Mouse (Mus musculus) ES-Bruce4 (cell line): ENCODE data around the gene Sbds. TPM values are rescaled to one million over a fixed set of nuclear protein-coding genes. Genes with fewer than 3 reads are reported as not detected.

Experiments used
- H3K27ac ChIP-seq: 2 replicates; pipeline ENCODE4 v1.5.1; 2012; ENCODE audit warnings: low read length, inconsistent platforms; ENCODE audit not compliant: insufficient read depth
- H3K27me3 ChIP-seq: 2 replicates; pipeline ENCODE4 v1.6.1; 2012; ENCODE audit warnings: mild to moderate bottlenecking, low read length, inconsistent platforms; ENCODE audit not compliant: control insufficient read depth, poor library complexity, insufficient read depth, severe bottlenecking
- H3K36me3 ChIP-seq: 2 replicates; pipeline ENCODE4 v1.6.1; 2012; ENCODE audit warnings: inconsistent platforms, mild to moderate bottlenecking, low read length, moderate library complexity; ENCODE audit not compliant: control insufficient read depth, poor library complexity, insufficient read depth, severe bottlenecking
- H3K4me1 ChIP-seq: one replicate; pipeline ENCODE4 v1.8.1; 2011; ENCODE audit warnings: low read length; ENCODE audit not compliant: control insufficient read depth, insufficient read depth
- H3K4me3 ChIP-seq: 2 replicates; pipeline ENCODE4 v1.5.1; 2011; ENCODE audit warnings: low read depth, mild to moderate bottlenecking, low read length
- H3K9ac ChIP-seq: 2 replicates; pipeline ENCODE4 v1.6.1; 2012; ENCODE audit warnings: low read depth, mild to moderate bottlenecking, inconsistent platforms; ENCODE audit not compliant: poor library complexity, severe bottlenecking
- H3K9me3 ChIP-seq: replicated peaks from 2 replicates; pipeline ENCODE4 v1.6.1; 2012; ENCODE audit warnings: mild to moderate bottlenecking, low read length, inconsistent platforms; ENCODE audit not compliant: control insufficient read depth, poor library complexity, insufficient read depth, severe bottlenecking
- CTCF ChIP-seq: IDR thresholded peaks from one replicate; pipeline ENCODE4 v1.8.1; 2011; ENCODE audit warnings: low read depth, low read length
- EP300 ChIP-seq: IDR thresholded peaks from 2 replicates; pipeline ENCODE4 v1.6.1; 2011; ENCODE audit warnings: low read depth, low read length; ENCODE audit not compliant: insufficient read depth
- POLR2A ChIP-seq: IDR thresholded peaks from one replicate; pipeline ENCODE4 v1.8.1; 2011; ENCODE audit warnings: low read length; ENCODE audit not compliant: insufficient read depth
- polyA plus RNA-seq: library from polyadenylated mRNA; stranded (reverse); fragments of >200 nt; gene quantifications from 2 replicates; pipeline ENCODE4 v1.2.4, GENCODE M21; 2011; ENCODE audit warnings: low read depth; ENCODE audit not compliant: missing spikeins, insufficient read depth, insufficient read length

The Sbds gene
- polyA plus RNA-seq, 1 experiment: 66.8 TPM

- no peaks in the 10 kb centered on the region for H3K9me3 ChIP-seq
- H3K36me3 ChIP-seq: no peaks in the 10 kb centered on the region
- TF ChIP-seq CTCF (no peak), POLR2A (no peak), EP300 (no peak)
- no peak overlapping the region for H3K27ac ChIP-seq
- no peaks in the 10 kb centered on the region for H3K27me3 ChIP-seq
- H3K9ac ChIP-seq: no peak overlapping the region
- H3K4me1 ChIP-seq: no peaks in the 10 kb centered on the region
- H3K4me3 ChIP-seq: no peak overlapping the region
These were observed 37.9 kb downstream of the Sbds start for GRCm38 (mm10) chr5:130217406-130217805.

DNA sequence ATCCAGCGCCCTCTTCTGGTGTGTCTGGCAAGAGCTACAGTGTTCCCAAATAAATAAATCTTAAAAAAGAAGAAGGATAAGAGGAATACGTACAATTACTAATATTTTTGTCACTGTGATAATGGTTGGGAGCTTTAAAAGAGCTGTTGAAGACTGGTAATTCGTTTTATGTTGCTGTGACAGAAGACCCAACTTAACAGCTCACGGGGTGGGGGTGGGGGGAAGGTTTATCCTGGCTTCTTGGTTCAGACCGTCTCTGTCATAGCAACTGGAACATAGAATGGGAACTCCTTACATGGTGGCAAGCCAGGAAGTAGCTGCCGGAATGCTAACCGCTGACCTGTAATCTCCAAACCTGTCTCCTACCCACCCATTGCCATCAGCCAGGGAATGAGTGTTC, 38.5 kb downstream of the Sbds start, which contains the start of gene Tmem248:
Gene Tmem248, plus strand, starts transcription at position 301 of the 400 bp plus-strand sequence.
- Histone ChIP-seq H3K27ac (no peak within 1 kb of the TSS), H3K27me3 (no peaks in the 10 kb centered on the region), H3K9ac (no peak within 1 kb of the TSS), H3K4me3 (no peak within 1 kb of the TSS), H3K36me3 (peaks cover 3% of the 10 kb centered on the region; the same call in 1 of the 2 replicates), H3K4me1 (no peaks in the 10 kb centered on the region), H3K9me3 (no peaks in the 10 kb centered on the region)
- TF ChIP-seq POLR2A (no peak), EP300 (no peak), CTCF (no peak)

GRCm38 (mm10) chr5:130212956-130213355, 42.4 kb downstream of the Sbds start:
- no peaks in the 10 kb centered on the region for H3K27me3 ChIP-seq
- no peak overlapping the region for H3K27ac ChIP-seq
- no peak overlapping the region for H3K4me3 ChIP-seq
- peaks cover 8% of the 10 kb centered on the region; the same call in 1 of the 2 replicates for H3K36me3 ChIP-seq
- TF ChIP-seq CTCF (no peak), POLR2A (no peak), EP300 (no peak)
- no peak overlapping the region for H3K9ac ChIP-seq
- no peaks in the 10 kb centered on the region for H3K4me1 ChIP-seq
- H3K9me3 ChIP-seq: no peaks in the 10 kb centered on the region

GRCm38 (mm10) chr5:130207299-130207698, 48.0 kb downstream of the Sbds start:
- Histone ChIP-seq H3K27me3 (no peaks in the 10 kb centered on the region), H3K9me3 (no peaks in the 10 kb centered on the region), H3K36me3 (peaks cover 8% of the 10 kb centered on the region; the same call in 1 of the 2 replicates), H3K9ac (no peak overlapping the region), H3K27ac (no peak overlapping the region), H3K4me3 (no peak overlapping the region), H3K4me1 (no peaks in the 10 kb centered on the region)
- no peak for TF ChIP-seq POLR2A
- TF ChIP-seq CTCF: no peak
- no peak for TF ChIP-seq EP300

DNA sequence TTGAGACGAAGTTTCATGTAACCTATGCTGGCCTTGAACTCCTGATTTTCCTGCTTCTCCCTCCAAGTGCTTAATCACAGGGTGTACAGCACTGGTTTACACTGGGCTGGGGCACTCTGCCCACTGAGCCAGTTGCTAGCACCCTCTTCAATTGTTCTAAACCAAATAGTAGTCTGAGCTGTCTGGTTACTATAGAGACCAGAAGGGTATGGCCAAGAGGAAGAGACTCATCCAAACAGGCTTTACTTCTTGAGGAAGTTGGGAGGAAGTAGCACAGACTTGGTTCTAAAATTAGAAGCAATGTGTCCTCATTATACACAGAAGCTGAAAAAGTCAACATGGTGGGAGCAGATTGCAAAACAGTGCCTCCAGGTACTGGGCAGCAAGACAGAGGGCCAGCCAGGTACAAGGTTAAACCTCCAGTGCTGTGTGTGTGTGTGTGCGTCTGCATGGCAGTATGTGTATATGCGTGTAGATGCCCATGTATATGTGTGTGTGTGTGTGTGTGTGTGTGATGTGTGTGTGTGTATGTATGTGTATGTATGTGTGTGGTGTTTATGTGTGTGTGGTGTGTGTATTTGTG, 49.8 kb downstream of the Sbds start:
- Histone ChIP-seq H3K36me3 (0 out of 2 replicates have a peak, but pooled peaks cover 4% of the 10 kb centered on the region), H3K27ac (no peak overlapping the region), H3K9ac (no peak overlapping the region), H3K4me1 (no peaks in the 10 kb centered on the region), H3K9me3 (no peaks in the 10 kb centered on the region), H3K27me3 (no peaks in the 10 kb centered on the region), H3K4me3 (no peak overlapping the region)
- TF ChIP-seq CTCF (no peak), EP300 (no peak), POLR2A (no peak)

DNA sequence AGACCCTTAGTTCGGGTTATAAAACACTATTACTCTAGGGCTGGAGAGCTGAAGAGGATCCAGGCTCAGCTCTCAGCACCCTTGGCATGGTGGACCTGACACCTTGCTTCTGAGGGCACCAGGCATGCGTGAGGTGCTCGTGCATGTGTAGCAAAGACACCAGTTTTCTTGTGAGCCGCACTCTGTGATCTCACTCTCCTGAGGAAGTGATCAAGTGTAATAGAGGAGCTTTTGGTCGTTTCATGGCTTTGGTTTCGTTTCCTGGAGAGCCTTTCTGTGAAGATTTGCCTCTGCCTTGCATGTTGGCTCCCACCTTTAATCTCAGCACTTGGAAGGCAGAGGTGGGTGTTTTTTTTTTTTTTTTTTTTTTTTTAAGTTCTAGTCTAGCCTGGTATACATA, 50.8 kb downstream of the Sbds start:
- Histone ChIP-seq H3K4me3 (no peak overlapping the region), H3K9me3 (no peaks in the 10 kb centered on the region), H3K4me1 (no peaks in the 10 kb centered on the region), H3K9ac (no peak overlapping the region), H3K27me3 (no peaks in the 10 kb centered on the region), H3K27ac (no peak overlapping the region), H3K36me3 (no peaks in the 10 kb centered on the region)
- no peak for TF ChIP-seq POLR2A
- TF ChIP-seq EP300: no peak
- TF ChIP-seq CTCF: no peak
